Mouse (Mus musculus): ENCODE results near the gene Tent5a.

The Tent5a gene

DNA sequence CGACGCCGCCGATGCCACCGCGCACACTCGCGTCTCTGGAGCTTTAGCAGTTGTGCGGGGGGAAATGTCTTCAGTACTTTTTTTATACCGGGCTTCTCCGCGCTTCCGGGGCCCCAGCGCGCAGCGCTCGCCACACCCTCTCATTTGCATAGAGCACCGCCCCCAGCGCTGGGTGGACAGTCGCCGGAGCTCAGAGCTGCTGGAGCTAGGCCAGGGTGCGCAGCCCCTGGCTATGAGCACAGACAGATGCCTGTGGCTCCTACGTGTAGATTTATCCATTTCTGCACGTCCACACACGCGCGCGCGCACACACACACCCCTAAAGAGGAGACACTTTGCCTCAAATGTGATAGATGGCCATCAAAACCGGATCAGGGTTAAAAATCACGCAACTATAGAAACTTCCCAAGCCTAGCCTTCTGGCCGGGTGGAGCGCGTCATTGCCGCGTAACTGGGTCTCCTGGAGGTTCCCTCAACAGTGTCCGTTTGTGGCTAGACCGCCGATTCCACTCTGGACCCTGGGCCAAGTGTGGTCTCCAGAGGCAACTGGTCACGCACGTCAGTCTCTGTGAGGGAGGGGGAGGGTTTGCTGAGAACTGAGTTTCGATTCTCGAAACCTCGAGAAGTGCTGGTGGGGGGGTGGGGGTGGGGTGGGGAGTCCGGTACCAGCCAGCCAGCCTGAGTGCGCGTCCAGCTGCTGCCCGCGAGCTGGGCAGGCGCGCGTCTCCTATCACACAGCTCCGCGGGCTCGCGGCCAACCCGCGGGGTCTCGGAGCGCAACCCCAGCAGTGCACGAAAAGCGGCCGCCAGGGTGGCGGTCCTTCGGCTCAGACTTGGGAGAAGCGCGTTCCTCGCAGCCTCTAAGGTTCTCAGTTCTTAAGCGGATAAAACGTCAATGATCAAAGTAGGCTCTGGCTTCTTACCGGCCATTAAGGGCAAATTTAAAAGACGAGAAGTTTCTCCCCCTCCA is at the start of gene Tent5a:
Gene Tent5a, minus strand, starts transcription at position 107 of the 970 bp plus-strand sequence.
- peak; percentile 51 to 59 for DNase-seq (ENCODE audit: low spot score in 2 of 2)

DNA sequence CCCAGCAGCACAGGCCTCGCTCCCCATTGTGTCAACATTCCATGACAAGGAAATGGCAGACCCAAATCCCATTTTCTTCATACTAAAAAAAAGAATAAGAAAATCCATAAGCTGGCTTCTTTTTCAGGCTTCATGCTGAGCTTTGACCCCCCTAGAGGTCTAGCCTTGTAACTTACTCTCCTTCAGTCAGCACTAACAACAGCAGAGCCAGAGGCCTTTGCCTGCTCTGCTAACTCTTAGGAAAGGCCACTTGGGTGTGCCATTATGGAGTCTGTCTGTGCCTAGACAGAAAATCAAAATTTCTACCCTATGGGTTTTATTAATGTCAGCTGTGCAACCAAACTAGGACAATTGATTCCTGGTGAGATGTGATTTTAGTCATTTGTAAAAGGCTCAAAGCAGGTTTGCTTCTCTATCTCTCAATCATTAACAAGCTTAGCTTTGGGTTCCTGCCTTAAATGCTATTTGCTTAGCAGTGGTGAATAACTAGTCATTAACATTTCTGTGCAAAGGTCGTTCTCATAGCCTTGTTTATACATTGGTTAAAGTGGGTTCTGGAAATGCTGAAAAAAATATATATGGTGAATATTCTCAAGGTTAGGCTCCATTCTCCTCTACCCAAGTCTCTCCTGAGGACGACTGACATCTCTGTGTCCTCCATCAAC is 49.6 kb upstream of the Tent5a start:
- no peak for DNase-seq (ENCODE audit: low spot score in 2 of 2)

DNA sequence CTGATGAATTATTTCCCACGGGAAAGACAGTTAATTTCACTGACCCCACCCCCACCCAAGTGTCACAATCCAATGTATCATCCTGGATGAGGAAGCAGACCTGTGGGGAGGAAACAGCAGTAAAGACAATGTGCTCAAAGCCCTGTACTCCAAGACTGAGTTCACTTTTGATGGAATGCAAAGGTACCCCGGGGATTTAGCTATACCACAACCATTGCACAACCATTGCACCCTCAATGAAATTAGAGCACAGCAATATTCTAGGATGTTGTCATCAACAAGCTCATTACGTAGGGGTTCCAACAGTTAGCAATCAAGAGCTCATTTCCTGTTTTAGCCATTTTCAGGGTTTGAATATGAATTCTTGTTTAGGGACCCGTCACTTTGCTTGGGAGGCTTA is 48.0 kb upstream of the Tent5a start:
- DNase-seq (ENCODE audit: low spot score in 2 of 2), result no peak

DNA sequence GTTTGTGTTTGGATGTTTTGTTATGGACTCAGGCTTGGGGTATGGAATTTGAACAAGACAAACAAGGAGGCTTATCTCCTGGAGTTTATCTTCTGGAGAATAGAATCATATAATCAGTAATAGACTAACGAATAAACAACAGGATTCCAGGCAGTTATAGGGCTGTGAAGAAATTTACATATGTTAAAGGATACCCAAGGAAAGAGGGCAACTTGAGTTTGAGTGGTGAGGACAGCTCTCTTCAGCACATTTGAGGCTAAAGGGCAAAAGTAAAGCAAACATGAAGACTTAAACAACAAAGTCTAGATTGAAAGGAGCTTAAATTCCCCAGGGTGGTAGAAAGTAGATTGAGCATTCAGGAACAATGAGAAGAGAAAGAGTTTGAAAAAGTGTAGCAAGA is 44.9 kb upstream of the Tent5a start:
- no peak for DNase-seq (ENCODE audit: low spot score in 2 of 2)

DNA sequence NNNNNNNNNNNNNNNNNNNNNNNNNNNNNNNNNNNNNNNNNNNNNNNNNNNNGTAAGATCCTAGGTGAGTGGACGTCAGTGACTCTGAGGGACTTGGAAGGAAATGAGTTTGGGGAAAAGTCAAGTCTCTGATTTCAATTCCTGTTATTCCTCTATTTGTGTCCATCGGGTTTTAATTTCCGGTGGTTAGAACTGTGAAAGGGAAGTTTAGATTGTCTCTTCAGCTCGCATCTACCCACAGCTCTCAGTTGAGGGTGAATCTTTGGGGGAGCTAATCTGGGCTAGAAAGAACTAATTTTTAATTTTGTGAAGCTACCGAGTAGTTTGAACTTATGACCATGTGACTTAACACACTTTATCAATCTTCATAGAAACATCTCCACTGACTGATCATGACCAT is 42.4 kb upstream of the Tent5a start:
- DNase-seq (ENCODE audit: low spot score in 2 of 2), result no peak

DNA sequence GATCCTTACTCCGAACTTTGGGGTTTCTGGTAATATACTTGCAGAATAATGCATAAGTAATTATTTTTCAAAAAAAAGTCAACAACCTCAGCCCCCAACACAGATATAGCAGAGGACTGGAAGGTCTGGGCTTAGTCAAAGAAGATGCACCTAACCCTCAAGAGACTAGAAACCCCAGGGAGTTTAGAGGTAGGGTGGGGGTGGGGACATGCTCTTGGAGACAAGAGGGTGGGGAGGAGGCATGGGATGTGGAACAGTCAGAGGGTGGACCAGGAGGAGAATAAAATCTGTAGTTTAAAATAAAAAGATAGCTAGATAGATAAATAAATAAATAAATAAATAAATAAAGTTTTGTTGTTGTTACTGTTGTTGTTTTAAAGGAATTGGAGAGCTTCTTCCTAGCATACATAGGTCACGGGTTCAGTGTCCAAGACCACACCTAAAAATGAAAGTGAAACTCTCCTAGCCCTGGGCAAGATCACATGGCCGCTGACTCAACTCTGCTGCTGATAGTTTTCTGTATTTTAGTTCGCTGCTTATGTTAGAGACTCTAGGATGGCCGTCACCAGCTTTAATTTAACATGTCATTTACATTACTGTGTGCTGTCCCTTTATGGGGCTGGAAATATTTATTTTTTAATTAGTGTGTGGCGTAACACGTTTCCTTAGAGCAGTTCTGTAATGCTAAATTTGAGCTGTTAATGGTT is 30.2 kb upstream of the Tent5a start:
- no peak for DNase-seq (ENCODE audit: low spot score in 2 of 2)

DNA sequence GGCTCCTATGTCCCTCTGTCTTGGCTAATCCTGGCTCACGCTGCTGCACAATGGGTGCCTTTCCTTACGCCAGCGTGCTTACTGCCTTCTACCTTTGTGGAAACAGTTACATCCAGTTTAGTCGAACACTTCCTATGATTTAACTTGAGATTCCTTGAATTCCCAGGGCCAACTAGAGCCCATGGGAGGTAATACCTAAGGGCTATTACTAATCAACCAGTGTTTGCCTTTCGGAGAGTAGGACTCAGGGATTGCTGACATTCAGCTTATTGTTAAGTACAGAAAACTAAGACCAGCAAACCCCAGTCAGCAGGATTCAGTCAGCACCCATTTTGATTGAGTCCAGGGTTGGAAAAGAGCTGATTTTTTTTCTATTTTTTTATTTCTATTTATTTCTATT is 28.4 kb upstream of the Tent5a start:
- DNase-seq (ENCODE audit: low spot score in 2 of 2), result no peak

DNA sequence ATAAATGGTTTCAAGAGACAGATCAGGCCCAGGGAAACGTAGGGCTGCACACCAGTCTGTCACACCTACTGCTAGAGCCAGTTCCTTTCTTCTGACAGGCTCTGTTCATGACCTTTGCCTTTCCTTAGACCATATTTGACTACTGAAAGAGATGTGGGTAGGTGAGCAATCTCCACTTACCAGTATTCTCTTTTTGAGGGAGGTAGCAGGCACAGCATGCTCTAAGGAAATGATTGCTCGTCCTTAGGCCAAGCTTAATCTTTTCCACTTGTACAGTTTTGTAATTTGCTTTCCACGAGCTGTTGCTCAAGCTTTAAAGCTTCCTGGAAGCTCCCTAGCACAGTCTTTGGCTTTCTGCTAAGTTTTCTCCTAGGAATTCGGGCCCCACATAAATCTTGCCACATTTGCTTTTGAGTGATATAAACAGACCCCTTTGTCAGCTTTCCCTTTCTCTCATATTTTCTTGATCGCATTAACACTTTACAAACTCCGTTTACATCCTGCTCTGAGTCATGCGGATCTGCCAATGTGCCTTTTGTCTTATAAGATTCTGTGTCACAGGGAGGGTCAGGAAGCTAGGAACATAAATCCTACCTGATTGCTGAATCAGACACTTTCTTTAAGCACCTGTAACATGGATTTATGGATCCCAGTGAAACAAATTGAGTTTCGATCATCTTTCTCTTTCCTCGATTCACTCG is 20.8 kb upstream of the Tent5a start:
- no peak for DNase-seq (ENCODE audit: low spot score in 2 of 2)

DNA sequence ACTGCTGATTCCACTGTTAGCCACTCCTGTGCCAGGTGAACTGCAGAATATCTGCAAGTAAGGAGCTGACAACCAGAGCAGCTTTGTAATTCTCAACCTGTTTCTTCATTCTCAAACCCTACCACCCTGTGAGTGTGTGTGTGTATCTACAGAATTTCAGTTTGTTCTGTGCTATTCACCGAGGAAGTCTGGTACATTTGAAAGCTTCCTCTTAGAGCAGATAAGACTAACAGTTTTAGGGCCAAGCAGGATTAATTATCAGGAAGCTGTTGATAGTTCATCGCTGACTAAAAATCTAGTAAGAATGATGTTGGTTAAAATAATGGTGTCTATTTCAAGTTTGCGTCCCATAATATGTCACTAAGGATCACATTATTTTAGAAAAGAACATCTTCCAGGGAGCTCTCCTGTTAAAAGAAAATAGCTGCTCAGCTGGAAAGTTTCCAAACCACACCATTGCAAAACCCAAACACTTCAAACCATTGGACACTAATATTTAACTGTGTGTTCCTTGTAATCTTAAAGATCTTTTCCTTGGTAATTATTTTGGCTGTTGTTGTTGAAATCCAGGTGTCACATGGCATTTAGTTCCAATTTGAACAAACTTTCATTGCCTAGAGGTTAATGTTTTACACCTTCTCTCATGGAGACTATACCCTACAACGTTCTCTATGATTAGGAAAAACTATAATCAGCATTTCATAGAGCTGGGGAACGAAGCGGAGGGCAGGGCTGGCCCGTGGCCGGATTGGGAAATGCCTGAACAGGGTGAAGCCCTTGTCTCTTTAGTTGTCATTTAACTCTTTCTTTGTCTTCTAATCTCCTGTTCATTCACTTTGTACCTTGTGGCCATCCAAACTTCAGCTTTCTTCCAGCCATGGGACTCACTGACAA is 16.0 kb upstream of the Tent5a start:
- DNase-seq (ENCODE audit: low spot score in 2 of 2), result no peak

DNA sequence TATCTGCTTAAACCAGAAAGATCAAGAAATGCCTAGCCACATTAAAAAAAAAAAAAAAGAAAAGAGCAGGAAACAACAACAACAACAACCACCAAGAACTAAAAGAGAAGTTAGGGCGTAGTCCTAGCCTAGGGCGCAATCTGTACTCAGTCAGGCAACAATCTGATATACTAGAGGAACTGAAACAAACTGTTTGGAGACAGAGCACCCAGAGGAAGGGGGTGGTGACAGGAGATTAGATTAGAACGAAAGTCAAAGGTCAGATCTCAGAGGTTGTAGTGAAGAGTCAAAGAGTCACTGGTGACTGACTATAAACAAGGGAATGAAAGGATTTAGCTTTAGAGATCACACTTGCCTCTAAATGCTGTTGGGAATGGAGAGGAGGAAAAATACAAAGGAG is 13.2 kb upstream of the Tent5a start:
- no peak for DNase-seq (ENCODE audit: low spot score in 2 of 2)

DNA sequence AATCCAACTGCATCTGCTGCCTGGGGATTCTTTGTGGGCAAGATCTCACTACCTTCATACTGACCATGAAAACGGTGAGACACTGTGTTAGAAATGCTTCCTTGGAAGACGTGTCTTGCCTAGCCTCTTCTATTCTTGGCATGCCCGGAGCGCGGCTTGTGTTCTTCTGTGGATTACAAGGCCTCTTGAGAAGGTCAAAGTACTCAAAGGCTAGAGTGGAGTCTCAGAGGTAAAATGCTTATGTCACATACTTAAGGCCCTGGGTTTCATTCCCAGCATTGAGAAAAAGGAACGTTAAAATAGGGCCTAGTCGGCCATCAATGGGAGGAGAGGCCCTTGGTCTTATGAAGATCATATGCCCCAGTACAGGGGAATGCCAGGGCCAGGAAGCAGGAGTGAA is 8.9 kb upstream of the Tent5a start:
- DNase-seq (ENCODE audit: low spot score in 2 of 2), result no peak

DNA sequence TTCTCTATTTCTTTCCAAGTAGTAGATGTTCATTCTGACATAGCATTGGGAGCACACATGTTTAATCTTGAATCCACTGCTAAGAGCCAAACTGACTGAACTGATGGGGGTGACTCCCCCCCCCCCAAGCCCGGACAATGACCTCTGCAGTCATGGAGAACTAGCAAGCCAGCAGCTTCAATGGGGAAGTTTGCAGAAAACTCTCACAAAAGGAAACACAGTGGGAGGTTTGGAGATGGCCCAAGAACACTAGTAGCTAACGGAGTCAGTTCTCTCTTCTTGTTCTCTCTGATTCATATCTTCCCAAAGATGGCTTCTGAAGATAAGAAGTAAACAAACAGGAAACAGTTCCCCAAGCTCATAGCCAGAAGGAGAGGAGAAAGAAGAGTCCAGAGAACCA is 4.4 kb upstream of the Tent5a start:
- DNase-seq (ENCODE audit: low spot score in 2 of 2), result no peak

DNA sequence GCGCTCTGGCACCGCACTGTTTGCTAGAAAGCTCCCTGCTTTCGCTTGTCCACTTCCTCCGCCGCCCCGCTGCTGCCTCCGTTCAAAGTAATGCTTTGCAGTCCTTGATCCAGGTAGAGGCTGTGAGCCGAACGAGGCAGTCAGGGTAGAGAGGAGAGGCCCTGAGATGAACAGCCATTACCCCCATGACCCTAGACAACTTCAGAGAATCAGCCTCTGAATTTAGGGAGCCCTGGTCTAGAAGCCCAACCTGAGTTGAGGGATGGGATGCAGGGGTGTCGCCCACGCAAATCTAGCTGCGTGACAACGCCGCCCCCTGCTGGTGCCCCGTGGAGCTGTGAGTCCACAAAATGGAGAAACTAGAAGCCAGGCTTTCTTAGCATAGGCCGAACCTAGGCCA is 1.1 kb upstream of the Tent5a start:
- peak; percentile 62 to 83 for DNase-seq (ENCODE audit: low spot score in 2 of 2)

DNA sequence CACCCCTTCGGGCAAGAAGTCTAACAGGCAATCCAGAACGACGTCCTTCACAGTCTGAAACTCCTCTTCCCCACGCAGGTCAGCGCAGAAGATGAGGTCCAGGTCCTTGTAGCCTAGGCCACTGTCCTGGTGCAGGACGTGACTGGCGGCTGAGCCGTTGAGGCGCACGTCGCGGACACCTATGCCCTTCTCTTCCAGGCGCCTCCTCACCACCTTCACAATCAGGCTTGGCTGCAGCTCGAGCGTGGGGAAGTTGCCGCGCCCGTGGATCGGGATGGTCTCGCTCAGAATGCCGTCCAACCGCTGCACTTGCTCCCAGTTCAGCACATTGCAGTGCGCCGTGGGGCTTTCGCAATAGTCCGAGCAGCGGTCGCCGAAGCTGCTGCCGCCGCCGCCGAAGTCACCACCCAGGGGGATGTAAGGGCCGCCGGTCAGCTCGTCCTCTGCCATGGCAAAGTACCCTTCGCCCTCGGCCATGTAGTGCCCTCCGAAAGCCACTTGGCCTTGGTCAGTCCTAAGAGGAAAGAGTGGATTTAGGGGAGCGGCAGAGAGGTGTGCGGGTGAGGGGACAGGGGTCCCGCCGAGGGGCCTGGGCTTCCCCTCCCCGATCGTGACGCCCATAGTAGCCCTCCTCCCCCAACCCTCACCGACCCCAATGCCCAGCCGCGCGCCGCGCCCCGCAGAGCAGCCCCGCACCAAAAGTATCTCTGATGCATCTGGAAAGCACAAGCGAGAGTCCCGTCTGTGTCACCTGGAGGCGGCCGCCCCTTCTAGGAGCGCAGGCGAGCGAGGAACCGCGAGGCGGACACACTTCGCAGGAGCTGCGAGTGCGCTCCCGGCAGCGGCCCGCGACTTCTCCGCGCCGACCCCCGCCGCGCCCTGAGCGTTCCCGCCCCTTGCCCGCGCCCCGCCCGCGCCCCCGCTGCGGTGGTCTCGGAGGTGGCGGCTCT is 581 bp downstream of the Tent5a start:
- peak; percentile 18 to 28 for DNase-seq (ENCODE audit: low spot score in 2 of 2)

DNA sequence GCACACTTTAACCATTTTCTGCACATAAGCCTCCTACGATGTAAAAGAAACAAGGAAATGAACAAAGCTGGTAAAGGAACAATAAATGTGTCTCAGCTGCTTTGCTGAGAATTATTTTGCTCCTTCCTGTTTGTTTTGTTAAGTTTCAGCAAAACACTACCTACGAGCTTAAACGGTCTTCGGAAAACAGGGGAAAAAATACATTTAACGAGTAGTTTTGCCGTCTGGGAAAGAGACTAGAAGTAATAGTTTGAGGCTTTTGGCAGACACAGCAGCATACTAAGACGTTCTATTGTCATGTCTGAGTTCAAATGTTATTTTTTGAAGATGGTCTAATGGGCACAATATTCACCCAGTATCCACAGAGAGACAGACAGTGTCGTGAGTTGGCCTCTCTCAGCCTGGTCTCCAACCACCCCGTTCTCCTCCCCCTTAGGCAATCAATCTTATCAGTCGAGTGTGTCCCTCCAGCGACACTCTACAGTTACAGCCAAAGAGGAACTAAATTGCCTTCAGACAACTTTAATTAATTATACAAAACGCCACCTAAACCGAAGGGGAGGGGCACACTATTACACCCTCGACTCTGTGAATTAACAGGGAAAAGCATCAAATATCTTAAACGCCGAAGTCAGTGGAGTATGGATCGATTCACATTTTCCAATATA is 1.8 kb downstream of the Tent5a start:
- DNase-seq (ENCODE audit: low spot score in 2 of 2), result no peak

DNA sequence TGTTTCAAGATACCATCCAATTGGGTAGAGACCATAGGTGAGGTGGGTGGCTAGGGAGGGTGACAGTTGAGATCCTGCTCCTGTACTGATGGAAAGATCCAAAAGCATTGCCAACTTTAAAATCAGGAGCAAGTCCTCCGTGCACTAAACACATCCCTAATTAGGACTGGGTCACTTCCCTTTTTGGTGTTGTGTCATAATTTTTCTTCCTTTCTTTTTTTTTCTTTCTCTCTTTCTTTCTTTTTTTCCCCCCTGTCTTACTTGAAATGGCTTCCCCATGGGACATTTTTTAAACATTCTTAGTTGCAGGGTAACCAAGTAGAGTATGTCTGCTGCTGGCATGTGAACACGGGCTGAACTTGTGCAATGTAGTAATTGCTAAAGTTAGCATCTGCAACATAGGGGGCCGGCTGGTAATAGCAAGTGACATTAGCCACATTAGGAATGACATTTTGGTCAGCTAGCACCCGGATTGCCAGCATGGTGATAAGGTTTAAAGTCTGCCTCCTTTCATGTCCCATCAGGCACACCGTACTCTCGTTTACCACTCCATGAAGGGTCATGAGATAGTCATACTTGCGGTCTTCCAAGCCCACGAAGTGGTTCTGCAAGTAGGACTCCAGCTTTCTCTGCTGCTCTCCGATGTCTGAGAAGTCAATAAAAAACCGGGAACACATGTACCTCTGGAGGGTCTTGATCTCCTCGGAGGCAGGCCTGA is 2.8 kb downstream of the Tent5a start:
- no peak for DNase-seq (ENCODE audit: low spot score in 2 of 2)

DNA sequence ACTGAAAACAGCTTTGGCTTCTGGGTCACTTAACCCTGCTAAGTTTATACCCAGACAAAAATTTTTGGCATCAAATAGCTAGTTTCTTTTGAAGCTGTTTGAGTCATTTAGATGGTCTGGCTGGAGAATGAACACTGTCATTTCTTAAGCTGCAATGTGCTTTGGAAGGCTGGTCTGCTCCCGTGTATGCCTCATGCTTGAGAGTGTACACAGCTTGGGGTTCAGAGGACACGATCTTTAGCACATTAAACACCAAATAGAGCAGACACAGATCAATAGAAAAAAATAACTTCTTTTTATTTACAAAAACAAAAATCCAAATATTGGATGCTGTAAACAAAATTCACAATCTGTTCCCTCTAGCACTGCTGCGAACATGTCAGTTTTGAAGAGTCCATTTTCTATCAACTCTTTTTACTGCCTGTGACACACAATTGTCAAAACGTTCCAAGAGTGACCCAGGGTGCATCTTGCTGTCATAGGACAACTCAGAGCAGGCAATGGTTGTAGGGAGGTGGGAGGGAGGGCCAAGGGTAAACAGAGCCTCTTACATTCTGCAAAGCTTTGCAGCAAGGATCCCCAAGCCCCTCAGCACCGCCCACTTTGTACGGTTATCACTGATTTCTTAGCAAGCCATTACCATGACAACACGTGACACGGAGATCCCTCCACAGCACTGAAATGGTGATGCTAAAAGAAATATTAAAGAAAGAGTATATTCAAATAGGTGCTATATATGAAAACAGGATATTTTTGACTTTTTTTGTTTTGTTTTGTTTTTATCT is 6.8 kb downstream of the Tent5a start:
- no peak for DNase-seq (ENCODE audit: low spot score in 2 of 2)

DNA sequence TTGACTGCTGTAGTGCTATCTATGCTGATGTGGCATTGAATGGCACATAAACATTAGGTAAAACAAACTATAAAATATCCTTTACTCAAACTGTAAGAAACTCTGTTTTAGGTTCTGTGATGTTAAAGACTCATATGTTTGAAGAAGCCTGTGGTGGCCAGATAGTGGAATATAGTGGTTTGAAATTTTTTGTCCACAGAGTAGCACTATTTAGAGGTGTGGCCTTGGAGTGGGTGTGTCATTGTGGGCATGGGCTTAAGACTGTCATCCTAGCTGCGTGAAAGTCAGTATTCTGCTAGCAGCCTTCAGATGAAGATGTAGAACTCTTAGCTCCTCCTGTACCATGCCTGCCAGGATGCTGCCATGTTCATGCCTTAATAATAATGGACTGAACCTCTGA is 11.0 kb downstream of the Tent5a start:
- no peak for DNase-seq (ENCODE audit: low spot score in 2 of 2)
